Mouse (Mus musculus): ENCODE measurements around the gene Trpv2.

The Trpv2 gene

DNA sequence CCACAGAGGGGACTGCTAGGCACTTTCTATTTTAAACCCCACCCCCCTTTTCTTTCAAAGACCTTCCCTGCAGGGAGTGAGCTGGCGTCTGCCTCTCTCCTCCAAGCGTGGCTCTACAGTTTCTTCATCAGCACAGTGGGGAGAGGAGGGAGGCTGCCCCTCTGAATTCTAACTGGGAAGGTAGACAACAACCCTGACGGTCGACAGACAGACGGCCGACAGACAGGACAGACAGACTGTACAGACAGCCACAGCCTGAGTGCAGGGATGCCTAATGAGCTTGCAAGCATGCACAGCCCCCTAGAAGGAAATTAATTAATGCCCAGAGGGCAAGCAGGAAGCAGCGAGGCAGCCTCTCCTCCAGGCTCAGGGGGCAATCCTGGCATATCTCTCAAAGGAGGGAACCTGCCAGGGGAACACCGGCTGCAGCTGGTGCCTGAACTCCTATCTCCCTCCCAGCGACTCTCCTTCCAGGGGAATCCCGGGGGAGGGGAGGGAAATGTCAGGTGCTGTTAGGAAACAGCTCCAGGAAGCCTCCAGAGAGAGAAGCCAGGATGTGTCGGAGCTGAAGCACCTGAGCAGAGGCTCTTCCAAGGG, 56.0 kb downstream of the Trpv2 start:
- peak; percentile 61 for DNase-seq

DNA sequence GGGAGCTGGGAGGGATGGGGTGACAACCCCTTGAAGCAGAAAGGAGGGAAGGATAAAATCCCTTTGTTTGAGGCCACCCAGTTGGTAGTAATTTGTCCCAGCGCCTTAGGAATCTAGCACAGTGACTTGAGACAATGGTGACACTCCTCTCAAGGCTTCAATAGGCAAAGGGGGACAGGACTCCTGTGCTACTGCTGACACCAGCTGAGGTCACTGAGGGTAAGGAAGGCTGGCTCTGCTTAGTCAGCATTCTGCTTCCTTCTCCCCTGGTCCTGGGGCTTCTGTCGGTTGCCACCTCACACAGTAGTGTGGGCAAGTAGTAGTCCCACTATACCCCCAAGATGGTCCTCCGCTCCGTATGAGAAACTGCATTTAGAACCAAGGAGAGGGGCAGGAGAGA, 56.9 kb downstream of the Trpv2 start:
- peak; percentile 24 for DNase-seq

DNA sequence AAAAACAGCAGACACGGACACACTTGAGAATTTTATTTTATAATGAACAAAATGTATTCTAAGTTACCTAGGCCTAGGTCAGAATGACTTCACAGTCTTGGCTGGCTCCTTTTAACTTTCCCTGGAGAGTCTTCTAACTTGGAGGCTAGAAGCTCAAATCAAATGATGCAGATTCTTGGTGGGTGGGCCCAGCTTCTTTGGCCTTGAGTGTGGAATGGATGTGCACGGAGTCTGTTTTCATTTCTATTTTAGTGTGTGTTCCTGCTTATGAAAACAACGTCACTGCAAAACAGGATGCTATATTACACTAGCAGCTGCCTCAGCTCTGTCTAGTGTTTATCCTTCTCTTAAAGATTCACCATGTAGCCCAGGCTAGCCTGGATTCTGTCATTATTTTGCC, 61.1 kb downstream of the Trpv2 start:
- DNase-seq: no peak

DNA sequence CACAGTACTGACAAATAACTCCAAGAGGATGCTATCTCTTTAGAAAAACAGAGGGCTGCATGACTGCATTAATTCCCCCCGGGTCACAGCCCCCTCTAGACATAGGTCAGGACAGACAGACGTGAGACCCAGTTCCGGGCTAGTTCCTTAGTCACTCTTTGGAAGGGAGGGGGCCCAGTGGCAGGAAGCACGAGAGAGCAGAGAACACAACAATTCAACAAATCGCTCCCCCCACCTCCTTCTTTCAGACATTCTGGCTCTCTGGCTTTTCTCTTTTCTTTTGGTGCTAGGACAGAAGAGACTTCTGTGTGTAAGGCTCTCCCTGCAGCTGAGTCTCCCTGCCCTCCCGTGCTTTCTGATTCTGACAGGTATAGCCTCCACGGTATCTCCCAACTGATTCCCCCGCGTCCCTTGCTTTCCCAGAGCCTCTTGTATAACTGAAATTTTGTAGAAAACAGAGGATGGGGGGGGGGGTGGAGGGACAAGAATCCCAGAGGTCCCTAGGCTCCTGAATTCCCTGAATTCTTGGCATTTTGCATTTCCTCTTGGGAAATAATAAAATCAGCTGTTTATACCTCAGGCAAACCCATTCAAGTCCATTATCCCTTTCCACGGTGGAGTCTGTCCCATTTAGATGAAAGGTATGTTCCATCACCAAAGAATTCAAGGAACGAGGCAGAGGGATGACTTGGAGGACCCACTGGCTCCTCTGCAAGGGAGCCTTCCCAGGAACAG, 62.0 kb downstream of the Trpv2 start:
- DNase-seq: no peak

DNA sequence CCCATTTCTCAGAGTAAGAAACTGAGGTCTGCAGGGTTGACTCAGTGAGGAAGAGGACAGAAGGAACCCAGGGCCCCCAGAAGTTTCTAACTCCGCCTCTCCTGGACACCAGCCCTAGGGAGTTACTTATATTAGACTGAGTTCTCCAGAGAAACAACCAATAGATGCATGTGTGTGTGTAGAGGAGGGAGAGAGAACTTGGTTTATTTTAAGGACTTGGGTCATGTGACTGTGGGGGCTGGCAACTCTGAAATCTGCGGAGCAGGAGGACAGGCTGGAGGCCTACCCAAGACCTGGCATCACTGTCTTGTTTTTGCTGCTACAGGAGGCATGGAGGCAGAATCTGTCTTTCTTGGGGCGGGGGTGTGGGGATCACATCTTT, 62.5 kb downstream of the Trpv2 start:
- DNase-seq: no peak

DNA sequence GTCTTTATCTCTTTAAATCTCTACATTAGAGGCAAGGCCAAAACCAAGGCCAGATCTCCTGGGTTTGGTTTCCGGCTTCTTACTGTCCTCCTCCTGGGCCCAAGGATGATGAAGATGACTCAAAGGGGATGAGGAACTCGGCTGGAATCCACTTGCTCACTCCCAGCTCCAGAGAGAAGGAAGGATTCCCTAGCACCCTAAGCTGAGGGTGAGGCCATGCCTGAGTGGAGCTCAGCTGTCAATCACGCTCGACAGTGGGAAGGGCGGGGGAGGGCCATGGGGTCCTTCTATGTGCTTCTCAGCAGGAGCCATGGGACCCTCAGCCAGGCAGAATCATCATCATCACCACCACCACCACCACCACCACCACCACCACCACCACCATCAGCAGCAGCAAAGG, 63.1 kb downstream of the Trpv2 start:
- no peak for DNase-seq

DNA sequence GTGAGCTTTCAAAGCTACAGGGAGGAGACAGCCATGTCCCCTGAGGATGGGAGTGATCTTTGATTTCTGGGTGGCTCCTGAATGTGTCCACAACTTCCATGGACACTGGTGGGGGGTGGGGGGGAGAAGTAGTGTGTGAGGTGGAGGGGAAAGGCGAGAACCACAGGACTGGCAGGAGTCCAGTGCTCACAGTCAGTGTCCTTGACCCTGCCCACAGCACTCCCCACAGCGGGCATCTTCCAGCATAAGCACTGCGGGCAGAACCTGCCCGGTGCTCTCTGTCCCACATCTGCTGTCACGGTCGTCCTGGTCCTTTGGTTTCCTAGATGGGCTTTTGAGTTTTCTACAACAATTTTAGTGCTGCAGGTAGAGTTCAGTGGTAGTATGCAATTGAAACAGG, 63.5 kb downstream of the Trpv2 start:
- no peak for DNase-seq

DNA sequence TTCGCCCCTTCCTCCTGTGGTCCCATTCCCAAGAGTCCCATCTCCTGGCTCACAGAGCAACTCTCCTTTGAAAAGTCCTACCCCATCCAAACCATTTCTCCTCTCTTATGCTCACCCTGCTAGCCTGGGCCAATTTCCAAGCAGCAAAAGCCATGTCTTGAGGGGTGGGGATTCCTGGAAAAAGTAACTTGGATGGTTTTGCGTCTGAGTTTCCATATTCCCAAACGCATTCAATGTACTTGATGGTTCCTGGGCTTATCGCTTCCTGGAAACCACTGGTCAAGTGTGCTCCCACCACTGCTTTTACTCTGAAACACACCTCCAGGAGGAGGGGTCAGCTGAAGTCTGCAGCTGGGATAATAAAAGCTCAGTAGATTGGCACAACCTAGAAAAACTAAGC, 64.1 kb downstream of the Trpv2 start:
- no peak for DNase-seq

DNA sequence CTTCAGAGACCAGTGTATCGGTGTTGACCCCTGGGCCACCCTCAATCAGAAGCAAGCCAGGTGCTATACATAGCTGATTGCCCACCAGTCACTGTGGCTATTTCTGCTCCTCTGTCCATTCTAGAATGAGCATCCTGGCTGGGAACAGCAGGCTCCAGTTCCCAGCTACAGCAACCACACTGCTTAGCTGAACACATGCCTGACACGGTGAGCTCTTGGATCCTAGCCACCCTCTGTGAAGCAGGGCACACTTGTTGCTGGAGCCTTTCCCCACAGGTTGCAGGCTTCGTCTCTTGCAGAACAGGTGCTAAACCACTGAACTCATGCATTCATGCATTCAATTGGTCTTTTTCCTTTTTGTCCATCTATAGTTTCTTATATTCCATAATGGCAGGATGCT, 66.1 kb downstream of the Trpv2 start:
- DNase-seq: no peak

DNA sequence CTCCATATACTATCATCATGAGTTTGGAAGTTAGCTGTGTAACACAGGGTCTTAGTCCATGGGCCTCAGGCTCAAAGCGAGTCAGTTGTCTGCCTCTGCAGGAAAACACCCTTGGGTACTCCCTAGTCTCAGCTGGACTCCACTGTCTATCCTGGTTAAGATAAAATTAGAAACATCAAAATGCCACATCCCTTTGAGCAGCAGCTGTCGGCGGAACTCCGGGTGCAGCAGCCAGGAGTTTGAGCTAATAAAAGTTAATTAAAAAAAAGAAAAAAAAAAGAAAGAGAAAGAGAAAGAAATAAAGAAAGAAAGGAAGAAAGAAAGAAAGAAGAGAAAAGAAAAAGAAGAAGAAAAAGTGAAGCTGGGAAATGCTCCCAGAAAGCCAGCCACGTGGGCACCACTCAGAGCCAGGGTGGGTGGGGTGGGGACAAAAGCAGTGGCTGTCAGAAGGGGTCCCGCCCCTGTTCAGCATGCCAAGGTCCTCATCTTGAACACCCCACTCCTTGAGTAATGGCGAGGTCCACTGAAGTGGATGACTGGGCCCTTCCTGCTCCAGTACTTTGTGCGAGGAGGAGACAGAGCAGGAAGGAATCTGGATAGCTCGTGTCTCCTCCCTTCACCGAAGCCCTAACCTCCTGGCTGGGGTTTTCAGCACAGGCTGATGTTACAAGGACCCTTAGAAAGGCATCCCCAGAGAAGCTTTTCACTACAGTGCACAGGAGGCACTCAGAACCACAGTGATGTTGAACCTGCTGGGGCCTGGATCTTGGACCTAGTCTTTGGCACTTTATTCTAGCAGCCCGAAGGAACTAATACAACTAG, 67.9 kb downstream of the Trpv2 start:
- DNase-seq: no peak

DNA sequence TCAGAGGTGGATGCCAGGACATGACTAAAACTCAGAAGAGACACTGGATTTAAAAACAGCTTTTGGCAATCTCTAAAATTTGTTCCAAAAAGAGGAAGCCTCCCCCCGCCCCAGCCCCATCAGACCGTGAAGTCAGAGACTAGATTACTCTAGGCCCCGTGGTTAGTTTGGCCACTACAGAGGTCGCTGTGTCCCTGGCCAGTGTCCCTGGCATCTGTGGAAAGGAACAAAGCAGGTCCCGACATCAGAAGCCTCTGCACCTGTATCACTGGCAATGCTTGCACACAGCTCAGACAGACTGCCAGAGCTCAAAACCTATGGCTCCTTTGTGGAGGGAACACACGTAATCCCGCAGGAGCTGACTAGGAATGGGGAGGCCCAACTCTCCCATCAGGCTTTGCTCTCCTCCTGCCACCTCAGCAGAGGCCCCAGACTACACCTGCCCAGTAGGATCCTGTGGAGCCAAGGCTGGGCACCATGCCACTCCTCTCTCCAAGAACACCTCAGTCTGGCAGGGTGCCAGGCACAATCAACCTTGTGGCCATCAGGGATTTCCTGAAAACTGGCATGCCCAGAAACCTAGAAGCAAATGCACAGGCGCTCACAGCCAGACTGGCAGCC, 68.8 kb downstream of the Trpv2 start:
- DNase-seq: no peak

DNA sequence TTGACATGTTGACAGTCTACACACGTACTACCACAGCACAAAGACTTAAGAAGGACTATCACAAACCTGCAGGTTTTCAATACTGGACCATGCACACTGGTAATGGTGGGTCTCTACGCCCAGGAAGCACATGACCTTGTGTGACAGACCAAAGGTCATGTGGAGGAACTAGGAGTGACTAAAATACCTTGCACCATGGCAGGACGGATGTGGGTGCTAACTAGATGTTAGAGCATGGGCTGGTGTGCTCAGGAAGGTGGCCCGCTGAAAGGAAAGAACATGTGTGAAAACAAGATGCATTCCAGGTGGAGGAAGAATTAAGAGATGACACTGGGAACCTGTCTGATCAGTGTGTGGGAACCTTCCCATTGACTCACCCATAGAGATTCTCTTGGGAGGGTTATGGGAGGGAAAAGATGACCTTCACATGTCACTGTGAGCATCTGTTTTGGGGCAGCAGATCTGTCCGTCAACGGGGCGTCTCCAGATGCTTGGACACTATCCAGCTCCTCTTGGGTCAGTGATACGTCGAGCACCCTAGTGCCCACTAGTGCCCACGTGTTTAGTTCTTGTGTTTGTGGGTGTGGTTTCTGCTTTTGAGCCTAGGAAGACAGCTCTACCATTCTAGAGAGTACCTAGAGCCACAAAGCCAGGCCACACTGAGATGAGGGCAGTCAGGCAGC, 69.5 kb downstream of the Trpv2 start:
- DNase-seq: no peak

DNA sequence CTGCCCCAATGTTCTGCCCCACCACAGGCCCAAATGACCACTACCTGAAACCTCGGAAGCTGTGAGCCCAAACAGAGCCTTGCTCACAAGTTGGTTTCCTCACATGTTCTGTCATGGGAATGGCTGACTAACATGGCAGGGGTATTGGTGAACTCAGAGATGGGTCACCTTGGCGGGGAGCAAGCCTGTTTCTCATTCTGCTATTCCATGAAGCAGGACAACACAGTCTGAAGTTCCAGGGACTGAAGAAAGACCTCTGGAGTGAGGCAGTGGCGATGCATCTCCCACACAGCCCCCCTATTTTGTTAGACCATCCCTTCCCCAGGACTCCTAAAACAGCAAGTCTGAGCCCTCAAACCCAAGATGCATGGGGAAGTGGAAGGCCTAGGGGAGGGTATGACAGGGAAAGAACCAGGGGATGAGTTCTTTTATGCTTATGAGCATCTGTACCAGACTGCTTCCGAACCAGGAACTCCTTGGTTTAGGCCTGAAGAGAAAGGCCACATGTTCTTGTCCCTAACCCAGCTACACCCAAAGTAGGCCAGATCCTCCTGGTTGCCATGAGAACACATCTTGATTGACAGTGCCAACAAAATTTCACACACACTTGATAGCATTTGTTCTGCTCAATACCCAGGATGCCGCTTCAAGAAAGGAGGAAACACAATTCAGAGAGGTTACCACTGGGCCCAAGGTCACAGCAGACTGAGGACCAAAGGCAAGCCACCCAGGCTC, 70.5 kb downstream of the Trpv2 start:
- no peak for DNase-seq

DNA sequence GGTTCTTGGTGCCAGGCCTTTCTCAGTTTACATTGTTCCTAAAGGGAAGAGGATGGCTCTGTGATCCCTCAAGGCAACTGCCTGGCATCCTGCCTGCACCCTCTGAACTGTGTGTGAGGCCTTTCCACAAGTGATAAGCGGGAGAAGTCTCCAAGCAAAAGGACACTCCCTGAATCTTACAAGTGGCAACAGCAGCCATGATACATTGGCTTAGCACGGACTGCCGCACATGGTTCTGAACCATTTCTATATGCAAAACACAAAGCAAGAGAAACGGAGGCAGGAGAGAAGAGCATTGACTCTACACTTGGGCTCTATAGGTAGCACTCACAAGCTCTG, 71.0 kb downstream of the Trpv2 start:
- no peak for DNase-seq

DNA sequence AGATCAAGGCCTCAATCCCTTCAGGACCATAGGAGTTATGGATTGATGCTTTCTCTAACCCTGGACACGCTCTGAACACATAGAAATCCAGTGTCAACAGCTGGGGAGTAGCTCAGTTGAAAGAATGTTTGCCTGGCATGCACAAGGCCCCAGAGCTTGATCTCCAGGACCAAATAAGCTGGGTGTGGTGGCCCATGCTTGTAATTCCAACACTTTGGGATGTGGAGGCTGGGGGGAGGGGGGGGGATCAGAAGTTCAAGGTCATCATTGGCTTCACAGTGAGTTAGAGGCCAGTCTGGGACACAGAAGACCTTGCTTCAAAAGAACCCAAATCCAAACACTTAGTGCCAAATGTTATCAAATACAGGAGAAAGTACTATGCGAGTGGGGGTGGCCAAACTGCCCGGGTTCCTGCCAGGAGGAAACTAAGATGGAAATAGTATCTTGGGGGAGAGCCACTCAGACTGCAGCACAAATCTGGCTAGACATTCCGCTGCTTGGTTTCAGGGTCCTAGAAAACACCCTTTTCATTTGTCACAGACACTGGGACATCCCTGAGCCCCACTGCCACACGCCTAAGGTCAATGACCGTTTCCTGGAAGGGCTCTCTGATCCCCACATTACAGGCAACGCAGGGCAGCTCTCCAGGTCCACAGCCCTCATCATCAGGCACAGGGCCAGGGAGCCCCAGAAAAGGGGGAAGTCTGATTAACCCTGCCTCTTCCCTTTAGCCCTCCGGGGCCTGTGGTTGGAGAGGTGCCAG, 71.6 kb downstream of the Trpv2 start:
- DNase-seq: peak; percentile 29

DNA sequence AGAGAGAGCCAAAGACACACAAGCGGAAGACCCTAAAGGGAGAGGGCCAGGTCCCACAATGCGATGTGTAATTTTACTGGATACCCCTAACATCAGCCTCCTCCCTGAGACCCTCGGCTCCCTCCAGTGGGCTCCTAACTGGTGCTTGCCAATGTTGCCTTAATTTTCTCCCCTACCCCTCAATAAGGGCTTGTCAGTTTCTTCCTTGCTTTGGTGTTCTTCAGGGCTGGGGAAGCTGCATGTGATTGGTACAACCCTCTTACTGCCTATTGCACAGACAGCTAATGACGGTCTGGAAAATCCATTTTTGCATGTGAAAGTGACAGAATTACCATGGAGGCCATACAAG, 72.2 kb downstream of the Trpv2 start:
- DNase-seq: no peak

DNA sequence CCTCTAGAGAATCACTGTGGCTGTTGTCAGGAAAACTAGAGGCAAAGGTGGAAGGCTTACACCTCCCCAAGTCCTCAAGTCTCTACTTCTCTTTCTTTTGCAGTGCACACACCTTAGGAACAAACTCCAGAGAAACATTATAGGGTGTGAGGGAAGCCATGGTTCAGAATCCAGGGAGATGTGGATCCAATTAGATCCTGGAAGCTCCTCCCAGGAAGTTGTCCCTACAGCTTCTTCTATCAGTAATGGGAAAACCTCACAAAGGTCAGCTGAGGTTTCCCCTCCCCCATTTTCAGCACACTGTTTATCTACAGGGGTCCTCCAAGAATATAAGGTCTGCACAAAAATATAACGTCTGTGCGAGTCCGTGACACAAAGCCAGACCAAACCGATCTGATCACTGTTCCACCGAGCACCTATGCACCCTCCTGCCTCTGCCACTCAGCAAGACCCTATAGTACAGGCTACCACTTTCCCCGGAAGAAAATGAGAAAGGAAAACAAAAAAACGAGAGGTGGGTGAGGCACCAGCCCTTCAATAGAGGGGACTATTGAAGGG, 72.8 kb downstream of the Trpv2 start:
- DNase-seq: no peak

DNA sequence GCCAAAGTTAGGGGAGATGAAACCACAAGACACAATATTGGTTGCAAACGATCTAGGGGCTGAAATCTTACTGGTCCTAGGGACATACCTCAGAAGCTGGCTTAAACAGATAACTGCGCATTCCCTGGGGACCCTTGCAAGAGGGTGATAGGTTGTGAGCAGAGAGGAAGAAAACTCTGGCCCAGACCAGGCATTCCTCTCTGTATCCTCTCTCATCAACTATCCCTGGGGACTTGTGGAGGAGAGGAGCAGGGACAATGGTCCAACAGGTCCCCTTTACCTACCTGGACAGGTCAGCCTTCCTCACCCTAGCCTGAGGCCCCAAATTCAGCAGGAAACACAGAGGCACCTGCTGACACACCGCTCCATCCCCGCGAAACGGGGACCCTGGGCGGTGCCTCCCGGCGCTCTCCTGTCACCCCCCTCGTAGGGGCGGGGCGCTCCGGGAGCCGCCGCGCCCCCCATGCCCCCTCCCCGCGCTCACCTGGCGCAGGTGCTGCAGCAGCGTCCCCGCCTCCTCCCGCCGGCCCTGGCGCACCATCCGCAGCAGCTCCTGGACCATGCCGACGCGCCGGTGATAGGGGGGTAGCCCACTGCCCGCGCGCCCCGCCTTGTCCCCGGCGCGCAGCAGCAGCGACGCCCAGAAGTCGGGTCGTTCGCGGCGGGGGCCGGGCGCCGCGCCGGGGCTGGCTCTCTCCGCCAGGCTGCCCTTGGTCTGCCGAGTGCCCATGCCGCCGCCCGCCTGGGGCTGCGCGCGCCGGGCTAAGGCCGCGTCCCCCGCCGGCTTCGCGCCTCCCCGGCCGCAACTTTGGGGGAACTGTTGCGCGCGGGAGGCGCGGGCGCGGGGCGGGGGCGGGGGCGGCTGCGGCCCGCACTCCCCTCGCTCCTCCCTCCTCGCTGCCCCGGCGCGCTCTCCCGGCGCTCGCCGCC, 73.6 kb downstream of the Trpv2 start, which contains the start of gene Lrrc75a:
Lrrc75a (minus strand) TSS at position 863 of the 930 bp plus-strand sequence.
- DNase-seq: peak; percentile 53

DNA sequence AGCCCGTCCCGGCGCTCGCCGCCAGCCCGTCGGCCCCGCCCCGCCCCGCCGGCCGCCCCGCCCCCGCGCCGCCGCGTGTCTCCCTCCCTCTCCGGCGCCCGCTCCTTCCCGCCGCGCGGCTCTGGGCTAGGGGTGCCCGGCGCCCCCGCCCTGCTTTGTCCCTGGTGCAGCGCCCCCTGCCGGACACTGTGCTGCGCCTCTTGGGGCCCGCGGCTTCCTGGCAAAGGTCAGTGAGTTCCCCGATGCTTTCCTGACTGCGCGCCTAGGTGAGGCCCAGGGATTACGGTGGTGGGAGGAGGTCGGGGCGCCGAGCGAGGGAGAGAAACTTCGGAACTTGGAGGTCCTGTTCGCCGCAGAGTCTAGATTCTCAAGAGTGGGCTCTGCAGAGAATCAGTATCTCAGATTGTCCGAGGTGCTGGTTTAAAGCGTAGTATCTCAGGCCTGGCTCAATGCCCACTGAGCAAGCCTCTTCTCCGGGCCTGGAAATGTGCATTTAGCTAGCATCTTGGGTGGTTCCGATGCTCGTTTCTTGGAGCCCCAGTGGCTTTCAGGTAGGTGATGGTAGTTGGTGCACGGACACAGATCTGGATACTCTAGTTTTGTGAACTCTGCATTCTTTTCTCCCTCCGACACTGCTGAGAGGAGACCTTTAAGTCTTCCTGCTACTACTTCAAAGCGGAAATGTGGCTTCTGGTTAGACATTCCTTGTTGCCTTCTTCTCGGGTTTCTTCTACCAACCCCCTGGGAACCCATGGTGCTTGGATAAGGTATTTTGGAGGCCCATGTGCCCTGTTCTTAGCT, 74.5 kb downstream of the Trpv2 start, which contains the start of gene Mmgt2:
Mmgt2 (plus strand) TSS at position 74 of the 801 bp plus-strand sequence.
- peak; percentile 98 for DNase-seq
